Mouse (Mus musculus): ENCODE results near the gene Nxnl1. TPM values are rescaled to one million over a fixed set of nuclear protein-coding genes. Genes with fewer than 3 reads are reported as not detected.

Gene Nxnl1
- 0.10 and 0.16 TPM in 2 replicates for polyA plus RNA-seq (2012; rRNA removed)

GRCm38 (mm10) chr8:71566501-71566900 is at the start of gene Nxnl1:
Nxnl1 (minus strand) TSS chr8:71566601.

GRCm38 (mm10) chr8:71610822-71611651 is 44.6 kb upstream of the Nxnl1 start, which contains the start of gene Colgalt1:
Colgalt1 (plus strand) TSS chr8:71610998.

GRCm38 (mm10) chr8:71597451-71597850 is 31.1 kb upstream of the Nxnl1 start, which contains the start of gene Fam129c:
Fam129c (plus strand) TSS chr8:71597648.

GRCm38 (mm10) chr8:71591471-71592373 is 25.3 kb upstream of the Nxnl1 start, which contains the start of gene Pgls:
Pgls (plus strand) TSS chr8:71592176.

GRCm38 (mm10) chr8:71568387-71568937 is 2.1 kb upstream of the Nxnl1 start, which contains the start of gene Slc27a1:
Slc27a1 (plus strand) TSS chr8:71568882.

GRCm38 (mm10) chr8:71558071-71558957 is 8.1 kb downstream of the Nxnl1 start, which contains the start of gene Tmem221:
Tmem221 (minus strand) TSS chr8:71558871.

GRCm38 (mm10) chr8:71542632-71543343 is 23.6 kb downstream of the Nxnl1 start, which contains the start of gene Mvb12a:
Mvb12a (plus strand) TSS chr8:71542922.

GRCm38 (mm10) chr8:71537028-71537867 is 29.2 kb downstream of the Nxnl1 start, which contains the start of gene Bst2:
Bst2 (minus strand) TSS chr8:71537456.

GRCm38 (mm10) chr8:71525226-71526050 is 41.0 kb downstream of the Nxnl1 start, which contains the start of gene Ccdc194:
Ccdc194 (minus strand) TSS chr8:71525711.

GRCm38 (mm10) chr8:71511644-71512043 is 54.8 kb downstream of the Nxnl1 start, which contains the start of gene Plvap:
Plvap (minus strand) TSS chr8:71511752.

Other genes starting within 250 kb of the Nxnl1 start
- gene Use1, start 199.8 kb downstream of the Nxnl1 start, polyA plus RNA-seq (2012; rRNA removed), result 174 and 185 TPM in 2 replicates
- gene Ocel1, start 195.3 kb downstream of the Nxnl1 start, polyA plus RNA-seq (2012; rRNA removed), result 15.4 and 16.1 TPM in 2 replicates
- 375 and 551 TPM in 2 replicates for gene Nr2f6, start 184.6 kb downstream of the Nxnl1 start, polyA plus RNA-seq (2012; rRNA removed)
- gene Ushbp1, start 170.8 kb downstream of the Nxnl1 start, polyA plus RNA-seq (2012; rRNA removed), result 40.4 and 44.7 TPM in 2 replicates
- gene Babam1, start 169.7 kb downstream of the Nxnl1 start, polyA plus RNA-seq (2012; rRNA removed), result 142 and 165 TPM in 2 replicates
- 18.1 and 24.0 TPM in 2 replicates for gene Ankle1, start 160.6 kb downstream of the Nxnl1 start, polyA plus RNA-seq (2012; rRNA removed)
- 123 and 134 TPM in 2 replicates for gene Abhd8, start 102.9 kb downstream of the Nxnl1 start, polyA plus RNA-seq (2012; rRNA removed)
- gene Mrpl34, start 101.6 kb downstream of the Nxnl1 start, polyA plus RNA-seq (2012; rRNA removed), result 126 and 156 TPM in 2 replicates
- 106 and 116 TPM in 2 replicates for gene Dda1, start 97.4 kb downstream of the Nxnl1 start, polyA plus RNA-seq (2012; rRNA removed)
- gene Ano8, start 80.6 kb downstream of the Nxnl1 start, polyA plus RNA-seq (2012; rRNA removed), result 51.3 and 72.4 TPM in 2 replicates
- 62.6 and 70.6 TPM in 2 replicates for gene Gtpbp3, start 78.5 kb downstream of the Nxnl1 start, polyA plus RNA-seq (2012; rRNA removed)
- gene Plvap, start 54.8 kb downstream of the Nxnl1 start, polyA plus RNA-seq (2012; rRNA removed), result 127 and 165 TPM in 2 replicates
- gene Ccdc194, start 40.9 kb downstream of the Nxnl1 start, polyA plus RNA-seq (2012; rRNA removed), result 0.21 and 0.85 TPM in 2 replicates
- gene Bst2, start 29.1 kb downstream of the Nxnl1 start, polyA plus RNA-seq (2012; rRNA removed), result 1,406 and 1,805 TPM in 2 replicates
- gene Mvb12a, start 23.7 kb downstream of the Nxnl1 start, polyA plus RNA-seq (2012; rRNA removed), result 244 and 264 TPM in 2 replicates
- 22.7 and 37.6 TPM in 2 replicates for gene Tmem221, start 7.7 kb downstream of the Nxnl1 start, polyA plus RNA-seq (2012; rRNA removed)
- 457 and 488 TPM in 2 replicates for gene Slc27a1, start 2.3 kb upstream of the Nxnl1 start, polyA plus RNA-seq (2012; rRNA removed)
- gene Pgls, start 25.6 kb upstream of the Nxnl1 start, polyA plus RNA-seq (2012; rRNA removed), result 330 and 475 TPM in 2 replicates
- 9.1 and 11.0 TPM in 2 replicates for gene Fam129c, start 31.0 kb upstream of the Nxnl1 start, polyA plus RNA-seq (2012; rRNA removed)
- gene Colgalt1, start 44.4 kb upstream of the Nxnl1 start, polyA plus RNA-seq (2012; rRNA removed), result 345 and 390 TPM in 2 replicates
- 1.6 and 2.0 TPM in 2 replicates for gene Unc13a, start 105.2 kb upstream of the Nxnl1 start, polyA plus RNA-seq (2012; rRNA removed)
- 26.2 and 28.2 TPM in 2 replicates for gene Jak3, start 109.7 kb upstream of the Nxnl1 start, polyA plus RNA-seq (2012; rRNA removed)
- gene Insl3, start 122.6 kb upstream of the Nxnl1 start, polyA plus RNA-seq (2012; rRNA removed), result 614 and 743 TPM in 2 replicates
- gene B3gnt3, start 135.2 kb upstream of the Nxnl1 start, polyA plus RNA-seq (2012; rRNA removed), result 9.5 and 13.4 TPM in 2 replicates
- 17.0 and 20.9 TPM in 2 replicates for gene Fcho1, start 159.1 kb upstream of the Nxnl1 start, polyA plus RNA-seq (2012; rRNA removed)

Measured in ovary, adult 2 months (tissue).